Mouse (Mus musculus) olfactory bulb, adult 2 months (tissue): ENCODE measurements around the gene Tcta.

ENCODE experiments used
- CTCF ChIP-seq: fragments of 200-500 bp; IDR thresholded peaks from 2 replicates; pipeline ENCODE4 v1.5.1; 2012; ENCODE audit warnings: low read depth, mild to moderate bottlenecking, low read length, moderate library complexity; ENCODE audit not compliant: insufficient read depth
- POLR2A ChIP-seq: fragments of 200-500 bp; IDR thresholded peaks from 2 replicates; pipeline ENCODE4 v1.6.1; 2012; ENCODE audit warnings: mild to moderate bottlenecking, low read depth, low read length, moderate library complexity; ENCODE audit not compliant: insufficient read depth

DNA sequence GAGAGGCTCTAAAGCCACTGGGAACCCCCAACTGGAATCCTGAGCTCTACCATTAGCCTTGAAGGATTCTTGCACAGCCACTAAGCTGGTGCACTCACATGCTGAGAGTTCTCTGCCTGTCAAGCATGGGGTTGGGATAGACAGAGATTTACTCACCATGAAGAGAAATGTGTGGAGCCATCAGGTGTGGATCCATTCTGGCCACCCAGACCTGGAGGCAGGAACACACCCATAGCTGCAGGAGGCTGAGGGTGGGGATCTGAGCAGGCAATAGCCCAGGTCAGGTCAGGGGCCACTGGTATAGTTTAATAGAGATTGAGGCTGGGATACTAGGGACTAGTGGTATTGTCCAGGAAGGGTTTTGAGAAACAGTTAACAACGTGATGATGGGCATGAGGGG lies 790 bp downstream of the Tcta start:
- TF ChIP-seq CTCF (no peak), POLR2A (no peak)
